Mouse (Mus musculus): ENCODE data around the gene 2810021J22Rik. TPM values are rescaled to one million over a fixed set of nuclear protein-coding genes. Genes with fewer than 3 reads are reported as not detected.

Gene 2810021J22Rik
- polyA plus RNA-seq, 1 experiment from 2014 or later = 6.4 TPM

DNA sequence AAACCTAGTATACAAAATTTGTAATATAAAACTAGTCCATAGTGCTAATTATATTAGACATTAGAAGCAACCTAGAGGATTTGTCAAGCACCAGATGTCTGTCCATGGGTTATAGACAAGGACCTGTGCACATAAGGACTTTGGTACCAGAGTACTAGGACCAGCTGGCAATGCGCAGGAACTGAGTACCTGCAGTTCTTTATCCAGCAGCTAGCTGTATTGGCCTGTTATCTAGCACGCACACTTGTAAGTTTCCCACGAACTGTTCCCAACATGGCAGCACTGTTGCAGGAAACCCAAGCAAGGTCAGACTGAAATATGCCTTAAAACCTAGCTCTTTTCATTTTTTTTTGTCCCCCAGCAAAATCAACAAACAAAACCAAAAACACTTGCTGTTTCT is 63.2 kb downstream of the 2810021J22Rik start:
- ATAC-seq (no peak), DNase-seq (ENCODE audit: low read depth, low spot score) (no peak)
- in situ Hi-C loops (cut with MboI; ENCODE audit: low pct_unique_long_range_greater_than_20kb) = no loop called here
- no peaks in the 10 kb centered on the region for H3K27me3 ChIP-seq
- ChIA-PET CTCF (interaction anchor here (1.4 to 7.5 kb wide), 3 partner anchors 10 to 51 kb away, joined by 4 to 64 read pairs (median 4); partner anchors contain the start of gene Btnl10), POLR2A (no interaction called here)
- no peak for TF ChIP-seq CTCF (IDR thresholded peaks at IDR 0.05)

DNA sequence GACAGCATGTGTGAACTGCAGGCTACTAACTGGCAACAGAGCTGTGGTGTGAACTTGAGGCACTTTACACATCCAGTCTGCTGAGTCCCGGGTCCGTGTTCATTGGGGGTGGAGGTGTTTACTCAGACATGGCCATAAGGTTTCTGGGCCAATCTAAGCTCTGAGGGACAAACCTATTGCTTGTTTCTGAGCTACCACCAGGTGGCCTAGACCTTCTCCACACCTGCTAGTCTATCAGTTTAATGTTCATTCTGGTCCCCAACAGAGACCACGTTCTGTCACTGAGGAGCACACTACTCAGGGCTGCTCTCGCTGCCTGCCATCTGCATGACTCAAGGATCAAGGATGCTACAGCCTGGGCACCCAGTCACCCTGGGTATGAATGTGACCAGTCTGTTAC is 64.6 kb downstream of the 2810021J22Rik start:
- in situ Hi-C loops (cut with MboI; ENCODE audit: low pct_unique_long_range_greater_than_20kb) = no loop called here
- ChIA-PET POLR2A (interaction anchor here (1.1 kb wide), 1 partner anchor 27 kb away, joined by 3 read pairs; no protein-coding TSS in a partner anchor), CTCF (interaction anchor here (0.8 to 7.5 kb wide), 4 partner anchors 9 to 50 kb away, joined by 3 to 64 read pairs (median 4); partner anchors contain the start of gene Btnl10)
- TF ChIP-seq CTCF (IDR thresholded peaks at IDR 0.05) = no peak
- H3K27me3 ChIP-seq = no peaks in the 10 kb centered on the region
- ATAC-seq (no peak), DNase-seq (ENCODE audit: low read depth, low spot score) (no peak)

Other genes with a start within 250 kb of the 2810021J22Rik start
- not detected for gene Olfr323, start 236.7 kb upstream of the 2810021J22Rik start, polyA plus RNA-seq (2021)
- 0.04 TPM for gene Trim58, start 226.8 kb upstream of the 2810021J22Rik start, polyA plus RNA-seq (2021)
- not detected for gene Olfr322, start 208.4 kb upstream of the 2810021J22Rik start, polyA plus RNA-seq (2021)
- gene Olfr320, start 186.1 kb upstream of the 2810021J22Rik start, polyA plus RNA-seq (2021) = not detected
- gene Olfr319, start 168.1 kb upstream of the 2810021J22Rik start, polyA plus RNA-seq (2021) = not detected
- gene Olfr318, start 143.2 kb upstream of the 2810021J22Rik start, polyA plus RNA-seq (2021) = 0.03 TPM
- not detected for gene Olfr317, start 128.0 kb upstream of the 2810021J22Rik start, polyA plus RNA-seq (2021)
- not detected for gene Olfr316, start 114.5 kb upstream of the 2810021J22Rik start, polyA plus RNA-seq (2021)
- gene Olfr315, start 94.0 kb upstream of the 2810021J22Rik start, polyA plus RNA-seq (2021) = not detected
- gene Olfr314, start 84.3 kb upstream of the 2810021J22Rik start, polyA plus RNA-seq (2021) = not detected
- not detected for gene Fam183b, start 65.3 kb upstream of the 2810021J22Rik start, polyA plus RNA-seq (2021)
- not detected for gene Olfr313, start 52.2 kb upstream of the 2810021J22Rik start, polyA plus RNA-seq (2021)
- not detected for gene Olfr312, start 38.0 kb upstream of the 2810021J22Rik start, polyA plus RNA-seq (2021)
- gene Olfr311, start 28.0 kb upstream of the 2810021J22Rik start, polyA plus RNA-seq (2021) = not detected
- gene Gm12258, start 20.1 kb upstream of the 2810021J22Rik start, polyA plus RNA-seq (2021) = 6.8 TPM
- gene Zfp39, start 37.0 kb downstream of the 2810021J22Rik start, polyA plus RNA-seq (2021) = 3.1 TPM
- gene Btnl10, start 50.7 kb downstream of the 2810021J22Rik start, polyA plus RNA-seq (2021) = not detected
- 252 TPM for gene Rnf187, start 71.7 kb downstream of the 2810021J22Rik start, polyA plus RNA-seq (2021)
- gene Hist3h2ba, start 81.7 kb downstream of the 2810021J22Rik start, polyA plus RNA-seq (2021) = 7.1 TPM
- gene Hist3h2a, start 87.5 kb downstream of the 2810021J22Rik start, polyA plus RNA-seq (2021) = 20.9 TPM
- gene Trim17, start 87.5 kb downstream of the 2810021J22Rik start, polyA plus RNA-seq (2021) = 0.26 TPM
- 29.2 TPM for gene Trim11, start 110.9 kb downstream of the 2810021J22Rik start, polyA plus RNA-seq (2021)

All from Patski (cell line).